Mouse (Mus musculus) erythroblast, embryonic 14.5 days (primary cell): ENCODE measurements around the gene Egln1. TPM values are rescaled to one million over a fixed set of nuclear protein-coding genes. Genes with fewer than 3 reads are reported as not detected.

Experiments used
- H3K27me3 ChIP-seq: 2 replicates; pipeline ENCODE4 v1.6.1; 2012; ENCODE audit warnings: inconsistent platforms; ENCODE audit not compliant: control insufficient read depth
- H3K36me3 ChIP-seq: 2 replicates; pipeline ENCODE4 v1.6.1; 2012; ENCODE audit warnings: mild to moderate bottlenecking, inconsistent platforms; ENCODE audit not compliant: control insufficient read depth
- H3K4me1 ChIP-seq: 2 replicates; pipeline ENCODE4 v1.6.1; 2012; ENCODE audit warnings: inconsistent platforms; ENCODE audit not compliant: control insufficient read depth
- H3K4me3 ChIP-seq: replicated peaks from 2 replicates; pipeline ENCODE3; 2012; ENCODE audit warnings: moderate library complexity, mild to moderate bottlenecking, inconsistent platforms
- H3K9me3 ChIP-seq: 2 replicates; pipeline ENCODE4 v1.6.1; 2012; ENCODE audit warnings: low read length, inconsistent platforms, mixed read lengths; ENCODE audit not compliant: control insufficient read depth
- GATA1 ChIP-seq: IDR thresholded peaks from 2 replicates; pipeline ENCODE4 v1.6.1; 2012; ENCODE audit warnings: low read length, inconsistent platforms, mixed read lengths
- TAL1 ChIP-seq: IDR thresholded peaks from 3 replicates; pipeline ENCODE4 v1.6.1; 2012; ENCODE audit warnings: low read length, inconsistent platforms, mixed read lengths
- polyA plus RNA-seq: library from polyadenylated mRNA; stranded (reverse); fragments of >175 nt; gene quantifications from 2 replicates; pipeline ENCODE4 v1.2.3, GENCODE M21; 2012

The Egln1 gene
- polyA plus RNA-seq, 1 experiment: 0.56 TPM

DNA sequence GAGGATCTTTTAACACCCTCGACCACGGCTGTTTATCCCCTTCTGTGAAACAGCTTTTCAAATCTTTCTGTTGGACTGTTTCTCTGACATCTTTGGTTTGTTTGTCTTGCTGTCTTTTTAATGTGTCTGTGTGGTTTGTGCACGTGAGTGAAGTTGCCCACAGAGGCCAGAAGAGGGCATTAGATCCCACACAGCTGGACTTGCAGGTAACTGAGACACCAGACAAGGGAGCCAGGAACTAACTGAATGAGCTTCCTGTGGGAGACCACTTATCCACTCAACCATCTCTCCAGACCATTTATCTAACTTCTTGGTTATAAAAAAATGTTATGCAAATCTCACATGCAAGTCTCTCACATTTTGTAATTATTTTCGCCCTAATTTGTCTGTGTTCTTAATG lies 18.5 kb downstream of the Egln1 start:
- no peak for TF ChIP-seq TAL1
- no peak for TF ChIP-seq GATA1
- no peaks in the 10 kb centered on the region; the same call in 1 of the 2 replicates for H3K36me3 ChIP-seq

DNA sequence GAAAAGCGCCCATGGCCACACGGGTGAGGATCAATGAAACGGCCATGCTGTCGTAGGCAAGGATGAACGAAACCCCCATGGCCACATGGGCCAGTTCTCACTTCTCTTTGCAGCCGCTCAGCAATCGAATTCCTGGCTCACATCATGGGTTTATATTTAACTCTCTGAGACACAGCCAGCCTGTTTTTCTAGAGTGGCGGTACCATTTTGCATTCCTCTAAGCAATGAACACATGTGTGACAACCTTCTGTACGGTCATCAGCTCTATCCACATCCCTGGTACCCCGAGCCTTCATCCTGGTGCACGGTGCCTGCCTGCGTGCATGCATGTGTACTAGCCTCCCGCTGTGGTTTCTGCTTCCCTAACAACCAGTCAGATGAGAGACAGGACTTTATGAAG lies 19.0 kb downstream of the Egln1 start:
- no peaks in the 10 kb centered on the region; the same call in 1 of the 2 replicates for H3K9me3 ChIP-seq
- no peaks in the 10 kb centered on the region for H3K27me3 ChIP-seq
- H3K36me3 ChIP-seq: no peaks in the 10 kb centered on the region; the same call in 1 of the 2 replicates
- TF ChIP-seq GATA1 (no peak), TAL1 (no peak)
- no peak overlapping the region for H3K4me3 ChIP-seq
- peaks cover 18% of the 10 kb centered on the region for H3K4me1 ChIP-seq

More for the DNA sequence above, 18.5 kb downstream of the Egln1 start:
- H3K4me3 ChIP-seq: no peak overlapping the region
- no peaks in the 10 kb centered on the region; the same call in 1 of the 2 replicates for H3K9me3 ChIP-seq
- H3K4me1 ChIP-seq: peaks cover 12% of the 10 kb centered on the region
- no peaks in the 10 kb centered on the region for H3K27me3 ChIP-seq

DNA sequence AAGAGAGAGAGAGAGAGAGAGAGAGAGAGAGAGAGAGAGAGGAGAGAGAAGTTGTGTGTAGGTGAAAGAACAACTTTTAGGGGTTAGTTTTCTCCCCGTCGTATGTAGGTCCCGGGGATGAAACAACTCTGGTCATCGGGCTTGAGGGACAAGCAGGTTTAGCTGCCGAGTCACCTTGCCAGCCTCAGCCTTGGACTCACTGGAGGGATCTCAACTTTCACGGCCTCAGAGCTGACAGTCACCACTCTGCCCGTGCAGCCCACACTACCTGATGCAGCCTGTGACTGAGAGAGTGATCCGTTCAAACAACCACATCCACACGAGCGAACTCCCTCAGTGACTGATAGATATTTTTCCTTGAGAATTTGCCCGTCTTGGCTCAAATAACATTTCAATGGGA lies 20.1 kb downstream of the Egln1 start:
- no peaks in the 10 kb centered on the region; the same call in 1 of the 2 replicates for H3K9me3 ChIP-seq
- H3K36me3 ChIP-seq: no peaks in the 10 kb centered on the region; the same call in 1 of the 2 replicates
- no peaks in the 10 kb centered on the region for H3K27me3 ChIP-seq
- no peak for TF ChIP-seq GATA1
- no peak for TF ChIP-seq TAL1
- H3K4me3 ChIP-seq: no peak overlapping the region
- H3K4me1 ChIP-seq: peaks cover 19% of the 10 kb centered on the region

DNA sequence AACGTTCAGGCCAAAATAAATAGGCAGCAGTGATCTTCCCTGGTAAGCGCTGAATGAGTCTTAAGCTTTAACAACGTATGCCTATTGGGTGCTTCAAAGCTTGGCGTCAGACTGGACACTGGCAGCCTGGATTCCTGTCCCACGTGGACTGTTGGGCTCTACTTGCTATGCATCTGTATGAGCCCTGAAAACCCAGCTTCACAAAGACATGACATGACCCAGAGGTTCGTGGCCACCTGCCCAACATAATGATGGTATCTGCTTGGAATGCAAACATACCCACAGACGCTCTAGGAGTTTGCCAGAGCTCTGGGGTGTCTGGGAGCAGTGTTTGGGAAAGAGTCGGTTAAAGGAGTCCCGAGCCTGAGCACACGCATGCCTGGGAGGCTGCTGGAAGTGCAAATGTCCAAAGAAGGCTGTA lies 22.8 kb downstream of the Egln1 start:
- Histone ChIP-seq H3K4me1 (peaks cover 27% of the 10 kb centered on the region), H3K36me3 (no peaks in the 10 kb centered on the region; the same call in 1 of the 2 replicates), H3K9me3 (no peaks in the 10 kb centered on the region; the same call in 1 of the 2 replicates), H3K27me3 (no peaks in the 10 kb centered on the region), H3K4me3 (no peak overlapping the region)
- TF ChIP-seq GATA1 (no peak), TAL1 (no peak)

DNA sequence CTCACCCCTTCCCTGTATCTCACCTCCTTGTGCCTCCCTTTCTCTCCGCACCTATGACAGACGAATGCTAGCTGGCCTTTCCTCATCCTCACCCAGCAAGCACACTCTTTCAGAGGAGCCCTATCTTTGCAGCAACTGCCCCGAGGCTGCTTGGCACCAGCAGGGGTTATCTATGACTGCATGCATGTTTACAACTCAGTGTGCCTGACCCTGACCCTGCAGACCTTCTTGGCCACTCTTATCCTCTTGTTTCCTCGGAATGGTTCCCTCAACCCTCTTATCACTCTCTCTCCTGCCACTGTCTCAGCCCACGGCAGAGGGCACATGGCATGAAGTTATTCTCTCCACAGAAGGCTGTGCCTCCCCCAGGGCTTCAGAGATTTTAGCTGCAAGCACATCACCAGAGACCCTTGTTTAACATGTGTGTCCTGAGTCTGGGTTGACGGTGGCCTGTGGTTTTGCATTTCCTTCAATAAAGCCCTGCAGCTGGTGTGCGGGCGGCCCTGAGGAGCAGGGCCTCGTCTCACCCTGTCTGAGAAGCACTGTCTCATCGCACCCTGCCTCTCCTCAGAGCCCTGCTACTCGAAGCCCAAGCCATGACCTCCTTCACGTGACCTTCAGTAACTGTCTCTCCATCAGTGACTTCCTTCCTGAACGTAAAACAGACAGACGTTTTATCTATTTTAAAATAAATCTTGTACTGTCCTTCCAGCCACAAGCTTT lies 23.4 kb downstream of the Egln1 start:
- Histone ChIP-seq H3K36me3 (no peaks in the 10 kb centered on the region; the same call in 1 of the 2 replicates), H3K4me1 (peaks cover 27% of the 10 kb centered on the region), H3K9me3 (no peaks in the 10 kb centered on the region; the same call in 1 of the 2 replicates), H3K4me3 (no peak overlapping the region), H3K27me3 (no peaks in the 10 kb centered on the region)
- TF ChIP-seq TAL1: no peak
- TF ChIP-seq GATA1: no peak

DNA sequence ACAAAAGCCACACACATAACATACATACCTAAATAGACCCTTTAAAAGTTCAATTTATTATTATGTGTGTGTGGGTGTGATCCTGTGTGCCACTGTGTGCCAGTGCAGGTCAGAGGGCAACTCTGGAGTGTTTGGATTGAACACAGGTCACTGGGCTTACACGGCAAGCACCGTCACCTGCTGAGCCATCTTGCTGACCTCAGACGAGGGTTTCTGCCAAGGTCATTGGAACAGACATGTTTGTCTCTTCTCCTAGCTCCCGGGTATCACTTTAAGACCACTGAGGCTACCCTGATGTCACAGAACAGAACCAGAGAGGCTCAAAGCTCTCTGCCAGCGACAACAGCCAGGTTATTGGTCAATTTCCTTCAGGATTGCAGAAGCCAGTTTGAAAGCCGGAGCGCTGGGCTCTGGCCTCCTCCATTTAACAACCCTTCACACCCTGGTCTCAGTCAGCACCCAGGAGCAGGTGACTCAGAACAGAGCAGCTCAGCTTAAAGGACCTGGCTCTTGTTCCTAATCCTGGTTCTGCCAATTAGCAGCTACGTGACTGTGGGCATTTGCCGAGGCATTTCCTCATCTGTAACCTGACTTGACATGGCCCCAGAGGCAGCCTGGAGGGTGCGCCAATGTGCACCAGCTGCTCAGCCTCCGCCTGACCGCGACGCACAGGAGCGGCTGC lies 25.0 kb downstream of the Egln1 start:
- H3K27me3 ChIP-seq: no peaks in the 10 kb centered on the region
- no peaks in the 10 kb centered on the region for H3K9me3 ChIP-seq
- peaks cover 24% of the 10 kb centered on the region for H3K4me1 ChIP-seq
- no peak overlapping the region for H3K4me3 ChIP-seq
- no peaks in the 10 kb centered on the region; the same call in 1 of the 2 replicates for H3K36me3 ChIP-seq
- TF ChIP-seq TAL1 (no peak), GATA1 (no peak)

DNA sequence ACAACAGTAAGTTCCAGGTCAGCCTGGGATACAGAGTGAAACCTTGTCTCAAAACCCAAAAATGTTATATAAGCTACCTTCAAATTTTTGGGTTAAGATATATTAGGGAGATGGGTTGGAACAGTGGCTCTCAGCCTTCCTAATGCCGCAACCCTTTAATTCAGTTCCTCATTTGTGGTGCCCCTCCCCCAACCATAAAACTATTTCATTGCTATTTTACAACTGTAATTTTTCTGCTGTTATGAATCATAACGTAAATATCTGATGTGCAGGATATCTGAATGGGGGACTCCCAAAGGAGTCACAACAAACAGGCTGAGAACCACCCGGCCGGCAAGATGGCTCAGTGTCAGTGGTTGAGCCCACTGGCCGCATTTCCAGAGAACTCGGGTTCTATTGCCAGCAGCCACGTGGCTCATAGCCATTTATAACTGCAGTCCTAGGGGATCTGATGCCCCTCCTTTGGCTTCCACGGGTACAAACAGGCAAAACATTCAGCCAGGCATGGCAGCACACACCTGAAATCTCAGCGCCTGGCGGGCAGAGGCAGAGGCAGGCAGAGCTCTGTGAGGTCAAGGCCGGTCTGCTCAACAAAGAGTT lies 26.5 kb downstream of the Egln1 start:
- Histone ChIP-seq H3K4me3 (no peak overlapping the region), H3K9me3 (no peaks in the 10 kb centered on the region), H3K4me1 (peaks cover 24% of the 10 kb centered on the region), H3K27me3 (no peaks in the 10 kb centered on the region), H3K36me3 (no peaks in the 10 kb centered on the region)
- TF ChIP-seq GATA1 (no peak), TAL1 (no peak)

DNA sequence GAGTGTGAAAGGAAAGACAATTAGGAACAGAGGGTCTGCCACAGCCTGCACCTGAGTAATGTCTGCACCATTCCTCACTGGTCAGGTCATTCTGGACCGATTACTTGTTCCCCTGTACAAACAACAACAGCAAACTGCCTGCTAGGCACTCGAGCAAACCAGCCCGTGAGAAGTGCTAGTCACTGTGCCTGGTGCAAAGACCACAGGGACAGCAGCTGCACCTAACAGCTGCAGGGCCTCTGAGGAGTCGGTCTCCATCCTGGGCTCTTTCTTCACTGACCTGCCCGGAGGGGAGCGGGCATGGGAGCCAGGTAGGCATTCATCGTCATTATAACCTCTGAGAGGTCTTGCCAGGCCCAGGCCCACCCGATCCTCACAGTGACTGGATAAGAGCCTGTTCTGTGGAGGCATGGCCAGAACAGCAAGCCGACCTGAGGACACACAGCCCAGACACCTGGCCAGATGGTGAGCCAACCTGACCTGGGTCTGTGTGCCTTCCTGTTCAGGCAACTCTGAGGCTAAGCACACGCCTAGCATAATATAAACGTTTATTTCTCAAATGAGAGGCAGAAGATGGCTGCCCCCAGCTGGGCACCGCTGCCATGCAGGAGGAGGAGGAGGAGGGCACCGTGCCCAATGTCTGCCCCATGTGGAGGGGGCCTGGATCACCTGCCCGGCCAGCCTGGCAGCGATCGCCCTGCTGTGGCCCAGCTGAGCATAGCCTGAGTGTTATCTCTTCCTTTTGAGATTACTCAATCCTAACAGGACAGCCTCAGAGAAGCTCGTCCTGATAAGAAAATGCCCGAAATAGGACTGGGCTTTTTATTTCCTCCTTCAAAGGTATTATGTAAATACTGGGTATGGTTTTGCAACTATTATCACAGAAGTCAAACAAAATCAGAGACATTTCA lies 27.5 kb downstream of the Egln1 start:
- H3K4me1 ChIP-seq: peaks cover 22% of the 10 kb centered on the region
- H3K36me3 ChIP-seq: no peaks in the 10 kb centered on the region
- no peak for TF ChIP-seq TAL1
- no peak for TF ChIP-seq GATA1
- H3K9me3 ChIP-seq: no peaks in the 10 kb centered on the region
- H3K27me3 ChIP-seq: no peaks in the 10 kb centered on the region
- H3K4me3 ChIP-seq: no peak overlapping the region
